Mouse (Mus musculus): ENCODE data around the gene Grid2. TPM values are rescaled to one million over a fixed set of nuclear protein-coding genes. Genes with fewer than 3 reads are reported as not detected.
A peak's percentile ranks its signal among the peaks of the same experiment; 100 is the strongest.

Grid2 gene
- polyA plus RNA-seq (2014; fragmentation: Nextera tagmentation; extraction: Ambion mirVana), result 0.66 and 0.76 TPM in 2 replicates

GRCm38 (mm10) chr6:63255826-63256555 lies at the start of gene Grid2:
Gene Grid2 (plus strand): TSS chr6:63255876.
- peak; percentile 55; the same call in 1 of the 2 replicates for ATAC-seq (replicated peaks; ENCODE audit: insufficient number of reproducible peaks, low FRiP score, low TSS enrichment)
- Histone ChIP-seq H3K27ac (ENCODE audit: low read depth, low read length) (no peak within 1 kb of the TSS), H3K36me3 (ENCODE audit: control insufficient read depth, insufficient read depth, low read length) (no peaks in the 10 kb centered on the region), H3K4me1 (ENCODE audit: control insufficient read depth, insufficient read depth, low read length) (no peaks in the 10 kb centered on the region), H3K4me3 (ENCODE audit: low read depth, low read length) (peak within 1 kb of the TSS; percentile 75), H3K4me2 (peak within 1 kb of the TSS; percentile 94), H3K9me3 (replicated peaks; ENCODE audit: control insufficient read depth, low read length) (no peaks in the 10 kb centered on the region), H3K27me3 (ENCODE audit: control insufficient read depth, insufficient read depth, low read length) (peaks cover 16% of the 10 kb centered on the region), H3K9ac (ENCODE audit: low read depth, low read length) (peak within 1 kb of the TSS; percentile 64)
- under 1% methylated on average over 66 of the region's 71 CpGs for WGBS (ENCODE audit: insufficient replicate concordance)

GRCm38 (mm10) chr6:63250738-63251137 lies 4.9 kb upstream of the Grid2 start:
- H3K4me3 ChIP-seq (ENCODE audit: low read depth, low read length), result no peak overlapping the region

GRCm38 (mm10) chr6:63256556-63257405 lies 1.1 kb downstream of the Grid2 start:
- no peaks in the 10 kb centered on the region for H3K36me3 ChIP-seq (ENCODE audit: control insufficient read depth, insufficient read depth, low read length)
- no peaks in the 10 kb centered on the region for H3K4me1 ChIP-seq (ENCODE audit: control insufficient read depth, insufficient read depth, low read length)
- H3K4me3 ChIP-seq (ENCODE audit: low read depth, low read length), result peak overlapping the region; percentile 75
- H3K27me3 ChIP-seq (ENCODE audit: control insufficient read depth, insufficient read depth, low read length), result peaks cover 16% of the 10 kb centered on the region
- no peaks in the 10 kb centered on the region for H3K9me3 ChIP-seq (replicated peaks; ENCODE audit: control insufficient read depth, low read length)
- H3K27ac ChIP-seq (ENCODE audit: low read depth, low read length), result no peak overlapping the region
- WGBS (ENCODE audit: insufficient replicate concordance), result under 1% methylated on average over 49 of the region's 49 CpGs
- H3K4me2 ChIP-seq, result peak overlapping the region; percentile 94
- peak; percentile 26; the same call in 1 of the 2 replicates for ATAC-seq (replicated peaks; ENCODE audit: insufficient number of reproducible peaks, low FRiP score, low TSS enrichment)
- H3K9ac ChIP-seq (ENCODE audit: low read depth, low read length), result peak overlapping the region; percentile 64

More at GRCm38 (mm10) chr6:63250738-63251137, 4.9 kb upstream of the Grid2 start:
- Histone ChIP-seq H3K9me3 (replicated peaks; ENCODE audit: control insufficient read depth, low read length) (no peaks in the 10 kb centered on the region), H3K27me3 (ENCODE audit: control insufficient read depth, insufficient read depth, low read length) (peaks cover 11% of the 10 kb centered on the region; the same call in 1 of the 2 replicates), H3K4me1 (ENCODE audit: control insufficient read depth, insufficient read depth, low read length) (no peaks in the 10 kb centered on the region), H3K27ac (ENCODE audit: low read depth, low read length) (no peak overlapping the region), H3K4me2 (no peak overlapping the region), H3K36me3 (ENCODE audit: control insufficient read depth, insufficient read depth, low read length) (no peaks in the 10 kb centered on the region), H3K9ac (ENCODE audit: low read depth, low read length) (no peak overlapping the region)
- no peak for ATAC-seq (replicated peaks; ENCODE audit: insufficient number of reproducible peaks, low FRiP score, low TSS enrichment)

- no peaks in the 10 kb centered on the region for H3K4me1 ChIP-seq (ENCODE audit: control insufficient read depth, insufficient read depth, low read length)
- H3K4me2 ChIP-seq, result peak overlapping the region; percentile 94
- WGBS (ENCODE audit: insufficient replicate concordance), result under 1% methylated on average over 41 of the region's 42 CpGs
- no peaks in the 10 kb centered on the region for H3K9me3 ChIP-seq (replicated peaks; ENCODE audit: control insufficient read depth, low read length)
- H3K9ac ChIP-seq (ENCODE audit: low read depth, low read length), result peak overlapping the region; percentile 59
- ATAC-seq (replicated peaks; ENCODE audit: insufficient number of reproducible peaks, low FRiP score, low TSS enrichment), result peak; percentile 70
- H3K36me3 ChIP-seq (ENCODE audit: control insufficient read depth, insufficient read depth, low read length), result no peaks in the 10 kb centered on the region
- peaks cover 16% of the 10 kb centered on the region for H3K27me3 ChIP-seq (ENCODE audit: control insufficient read depth, insufficient read depth, low read length)
- peak overlapping the region; percentile 75 for H3K4me3 ChIP-seq (ENCODE audit: low read depth, low read length)
- H3K27ac ChIP-seq (ENCODE audit: low read depth, low read length), result no peak overlapping the region
Observed at GRCm38 (mm10) chr6:63257406-63257845, 1.8 kb downstream of the Grid2 start.

GRCm38 (mm10) chr6:63257876-63258275 lies 2.2 kb downstream of the Grid2 start:
- no peak for ATAC-seq (replicated peaks; ENCODE audit: insufficient number of reproducible peaks, low FRiP score, low TSS enrichment)

GRCm38 (mm10) chr6:63259764-63260163 lies 4.1 kb downstream of the Grid2 start:
- Histone ChIP-seq H3K9ac (ENCODE audit: low read depth, low read length) (no peak overlapping the region), H3K9me3 (replicated peaks; ENCODE audit: control insufficient read depth, low read length) (no peaks in the 10 kb centered on the region), H3K4me3 (ENCODE audit: low read depth, low read length) (no peak overlapping the region), H3K27ac (ENCODE audit: low read depth, low read length) (no peak overlapping the region), H3K27me3 (ENCODE audit: control insufficient read depth, insufficient read depth, low read length) (peaks cover 8% of the 10 kb centered on the region), H3K4me2 (no peak overlapping the region), H3K4me1 (ENCODE audit: control insufficient read depth, insufficient read depth, low read length) (no peaks in the 10 kb centered on the region), H3K36me3 (ENCODE audit: control insufficient read depth, insufficient read depth, low read length) (no peaks in the 10 kb centered on the region)
- ATAC-seq (replicated peaks; ENCODE audit: insufficient number of reproducible peaks, low FRiP score, low TSS enrichment), result no peak
- 67% methylated on average over 9 of the region's 9 CpGs for WGBS (ENCODE audit: insufficient replicate concordance)

More at GRCm38 (mm10) chr6:63257876-63258275, 2.2 kb downstream of the Grid2 start:
- Histone ChIP-seq H3K4me3 (ENCODE audit: low read depth, low read length) (peak overlapping the region; percentile 75), H3K9ac (ENCODE audit: low read depth, low read length) (no peak overlapping the region), H3K4me1 (ENCODE audit: control insufficient read depth, insufficient read depth, low read length) (no peaks in the 10 kb centered on the region), H3K36me3 (ENCODE audit: control insufficient read depth, insufficient read depth, low read length) (no peaks in the 10 kb centered on the region), H3K9me3 (replicated peaks; ENCODE audit: control insufficient read depth, low read length) (no peaks in the 10 kb centered on the region), H3K27ac (ENCODE audit: low read depth, low read length) (no peak overlapping the region), H3K27me3 (ENCODE audit: control insufficient read depth, insufficient read depth, low read length) (peaks cover 16% of the 10 kb centered on the region), H3K4me2 (peak overlapping the region; percentile 94)
- WGBS (ENCODE audit: insufficient replicate concordance), result 3% methylated on average over 11 of the region's 11 CpGs

- WGBS (ENCODE audit: insufficient replicate concordance), result 83% methylated on average over 1 of the region's 1 CpGs
- ATAC-seq (replicated peaks; ENCODE audit: insufficient number of reproducible peaks, low FRiP score, low TSS enrichment), result no peak
- H3K4me3 ChIP-seq (ENCODE audit: low read depth, low read length), result no peak overlapping the region
Observed at GRCm38 (mm10) chr6:63284419-63284818, 28.7 kb downstream of the Grid2 start.

GRCm38 (mm10) chr6:63342438-63343004 lies 86.8 kb downstream of the Grid2 start:
- 70% methylated on average over 3 of the region's 3 CpGs for WGBS (ENCODE audit: insufficient replicate concordance)
- Histone ChIP-seq H3K36me3 (ENCODE audit: control insufficient read depth, insufficient read depth, low read length) (no peaks in the 10 kb centered on the region), H3K4me2 (no peak overlapping the region), H3K27ac (ENCODE audit: low read depth, low read length) (no peak overlapping the region), H3K27me3 (ENCODE audit: control insufficient read depth, insufficient read depth, low read length) (no peaks in the 10 kb centered on the region), H3K9me3 (replicated peaks; ENCODE audit: control insufficient read depth, low read length) (no peaks in the 10 kb centered on the region), H3K9ac (ENCODE audit: low read depth, low read length) (no peak overlapping the region), H3K4me3 (ENCODE audit: low read depth, low read length) (no peak overlapping the region), H3K4me1 (ENCODE audit: control insufficient read depth, insufficient read depth, low read length) (no peaks in the 10 kb centered on the region)
- ATAC-seq (replicated peaks; ENCODE audit: insufficient number of reproducible peaks, low FRiP score, low TSS enrichment), result no peak

More at GRCm38 (mm10) chr6:63284419-63284818, 28.7 kb downstream of the Grid2 start:
- Histone ChIP-seq H3K36me3 (ENCODE audit: control insufficient read depth, insufficient read depth, low read length) (no peaks in the 10 kb centered on the region), H3K27ac (ENCODE audit: low read depth, low read length) (no peak overlapping the region), H3K4me2 (no peak overlapping the region), H3K9ac (ENCODE audit: low read depth, low read length) (no peak overlapping the region), H3K9me3 (replicated peaks; ENCODE audit: control insufficient read depth, low read length) (no peaks in the 10 kb centered on the region), H3K27me3 (ENCODE audit: control insufficient read depth, insufficient read depth, low read length) (no peaks in the 10 kb centered on the region), H3K4me1 (ENCODE audit: control insufficient read depth, insufficient read depth, low read length) (no peaks in the 10 kb centered on the region)

Data from heart, embryonic 11.5 days (tissue).